Mouse (Mus musculus): ENCODE measurements around the gene Relb. TPM values are rescaled to one million over a fixed set of nuclear protein-coding genes. Genes with fewer than 3 reads are reported as not detected.
A peak's percentile ranks its signal among the peaks of the same experiment; 100 is the strongest.

Relb gene
- polyA plus RNA-seq, 1 experiment from 2014 or later = 7.3 TPM

DNA sequence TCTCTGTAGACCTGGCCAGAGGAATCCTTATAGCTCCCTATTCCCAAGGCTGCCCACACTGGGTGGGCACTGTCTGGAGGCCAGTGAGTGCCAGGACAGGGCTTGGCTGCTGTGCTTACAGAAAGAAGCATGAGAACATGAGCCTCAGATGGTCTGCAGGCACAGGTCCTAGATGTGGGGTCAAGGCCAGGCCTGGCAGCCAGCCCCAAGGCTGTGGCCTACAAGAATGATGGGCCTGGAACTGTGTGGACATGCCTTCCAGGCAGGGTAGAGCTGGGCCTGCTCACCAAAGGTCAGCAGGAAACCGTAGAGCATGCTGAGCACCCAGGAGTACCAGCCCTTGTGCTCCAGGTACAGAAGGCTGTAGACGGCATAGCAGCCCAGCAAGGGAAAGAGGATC, 5.4 kb upstream of the Relb start:
- Histone ChIP-seq H3K9me3 (ENCODE audit: control insufficient read depth, low read length) (no peaks in the 10 kb centered on the region), H3K27ac (ENCODE audit: low read depth, low read length) (no peak overlapping the region), H3K4me1 (ENCODE audit: control insufficient read depth, insufficient read depth, low read length) (0 out of 2 replicates have a peak, but pooled peaks cover 3% of the 10 kb centered on the region), H3K36me3 (ENCODE audit: control insufficient read depth, insufficient read depth, low read length) (peaks cover 54% of the 10 kb centered on the region), H3K4me3 (ENCODE audit: low read depth, low read length) (no peak overlapping the region), H3K9ac (replicated peaks; ENCODE audit: low read depth, low read length) (no peak overlapping the region), H3K4me2 (ENCODE audit: low read depth, low read length) (no peak overlapping the region), H3K27me3 (ENCODE audit: control insufficient read depth, insufficient read depth, low read length) (no peaks in the 10 kb centered on the region)
- 100% methylated on average over 2 of the region's 2 CpGs for WGBS
- no peak for ATAC-seq (ENCODE audit: low read depth)

DNA sequence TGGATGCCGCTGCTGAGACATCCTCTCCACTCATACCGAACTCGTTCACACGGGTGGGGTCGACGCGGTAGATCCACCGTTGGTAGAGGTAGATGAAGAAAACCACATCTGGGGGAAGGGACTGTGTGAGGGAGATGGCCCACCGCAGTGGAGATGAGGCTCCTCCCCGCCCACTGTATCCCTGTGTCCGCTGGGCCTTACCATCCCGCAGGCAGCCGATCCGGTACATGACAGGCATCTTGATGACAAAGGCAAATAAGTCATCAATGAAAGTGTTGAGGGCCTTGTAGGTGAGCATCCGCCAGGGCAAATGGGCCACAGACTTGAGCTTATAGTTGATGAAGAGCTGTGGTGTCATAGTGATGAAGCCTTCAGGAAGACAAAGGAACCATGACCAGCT, 4.6 kb upstream of the Relb start:
- no peaks in the 10 kb centered on the region for H3K27me3 ChIP-seq (ENCODE audit: control insufficient read depth, insufficient read depth, low read length)
- peaks cover 48% of the 10 kb centered on the region for H3K36me3 ChIP-seq (ENCODE audit: control insufficient read depth, insufficient read depth, low read length)
- H3K4me1 ChIP-seq (ENCODE audit: control insufficient read depth, insufficient read depth, low read length) = 0 out of 2 replicates have a peak, but pooled peaks cover 5% of the 10 kb centered on the region
- WGBS = 96% methylated on average over 15 of the region's 15 CpGs
- ATAC-seq (ENCODE audit: low read depth) = no peak
- H3K4me2 ChIP-seq (ENCODE audit: low read depth, low read length) = no peak overlapping the region
- H3K9ac ChIP-seq (replicated peaks; ENCODE audit: low read depth, low read length) = no peak overlapping the region
- no peaks in the 10 kb centered on the region for H3K9me3 ChIP-seq (ENCODE audit: control insufficient read depth, low read length)
- H3K27ac ChIP-seq (ENCODE audit: low read depth, low read length) = no peak overlapping the region
- no peak overlapping the region for H3K4me3 ChIP-seq (ENCODE audit: low read depth, low read length)

DNA sequence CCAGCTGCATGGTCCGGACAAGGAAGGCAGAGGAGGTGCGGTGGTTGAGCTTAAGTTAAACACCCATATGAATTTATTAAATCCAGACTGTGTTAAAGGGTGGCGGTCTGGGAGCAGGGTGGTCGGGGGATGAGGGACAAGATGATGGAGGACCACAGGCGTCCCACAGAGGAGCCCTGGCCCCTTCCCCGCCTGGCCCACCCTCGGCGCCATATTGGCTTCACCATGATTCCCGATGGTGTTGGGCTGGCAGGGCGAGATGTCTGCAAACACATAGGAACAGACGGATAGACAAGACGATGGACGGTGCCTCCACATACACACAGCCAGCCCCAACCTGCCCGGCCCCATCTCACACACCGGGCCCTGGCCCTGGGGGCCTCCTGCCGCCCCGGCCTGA, 4.0 kb upstream of the Relb start:
- Histone ChIP-seq H3K27ac (ENCODE audit: low read depth, low read length) (no peak overlapping the region), H3K4me2 (ENCODE audit: low read depth, low read length) (no peak overlapping the region), H3K36me3 (ENCODE audit: control insufficient read depth, insufficient read depth, low read length) (peaks cover 45% of the 10 kb centered on the region), H3K9me3 (ENCODE audit: control insufficient read depth, low read length) (no peaks in the 10 kb centered on the region), H3K9ac (replicated peaks; ENCODE audit: low read depth, low read length) (no peak overlapping the region), H3K27me3 (ENCODE audit: control insufficient read depth, insufficient read depth, low read length) (no peaks in the 10 kb centered on the region), H3K4me3 (ENCODE audit: low read depth, low read length) (no peak overlapping the region), H3K4me1 (ENCODE audit: control insufficient read depth, insufficient read depth, low read length) (0 out of 2 replicates have a peak, but pooled peaks cover 5% of the 10 kb centered on the region)
- ATAC-seq (ENCODE audit: low read depth) = no peak
- 97% methylated on average over 17 of the region's 17 CpGs for WGBS

DNA sequence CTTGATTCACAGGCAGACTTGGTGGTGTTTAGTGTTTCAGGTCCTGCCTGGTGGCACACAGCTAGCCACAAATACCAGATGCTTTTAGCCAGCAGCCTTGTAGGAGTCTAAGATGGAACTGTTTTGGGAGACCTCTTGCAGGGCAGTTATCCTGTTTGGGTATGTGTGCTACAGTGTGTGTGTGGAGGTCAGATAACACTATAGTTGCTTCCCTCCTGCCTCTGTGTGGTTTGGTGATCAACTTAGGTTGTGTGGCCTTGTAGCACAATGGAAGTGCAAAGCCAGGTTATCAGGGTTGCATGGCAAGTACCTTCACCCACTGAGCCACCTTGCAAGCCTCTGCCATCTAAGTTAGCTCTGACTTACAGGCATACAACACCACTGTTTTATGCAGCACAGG, 3.5 kb upstream of the Relb start:
- no peak overlapping the region for H3K4me3 ChIP-seq (ENCODE audit: low read depth, low read length)
- no peak for ATAC-seq (ENCODE audit: low read depth)
- no peaks in the 10 kb centered on the region for H3K27me3 ChIP-seq (ENCODE audit: control insufficient read depth, insufficient read depth, low read length)
- H3K9me3 ChIP-seq (ENCODE audit: control insufficient read depth, low read length) = no peaks in the 10 kb centered on the region
- H3K36me3 ChIP-seq (ENCODE audit: control insufficient read depth, insufficient read depth, low read length) = peaks cover 42% of the 10 kb centered on the region
- H3K9ac ChIP-seq (replicated peaks; ENCODE audit: low read depth, low read length) = no peak overlapping the region
- H3K4me1 ChIP-seq (ENCODE audit: control insufficient read depth, insufficient read depth, low read length) = 0 out of 2 replicates have a peak, but pooled peaks cover 5% of the 10 kb centered on the region
- no peak overlapping the region for H3K4me2 ChIP-seq (ENCODE audit: low read depth, low read length)
- no peak overlapping the region for H3K27ac ChIP-seq (ENCODE audit: low read depth, low read length)

DNA sequence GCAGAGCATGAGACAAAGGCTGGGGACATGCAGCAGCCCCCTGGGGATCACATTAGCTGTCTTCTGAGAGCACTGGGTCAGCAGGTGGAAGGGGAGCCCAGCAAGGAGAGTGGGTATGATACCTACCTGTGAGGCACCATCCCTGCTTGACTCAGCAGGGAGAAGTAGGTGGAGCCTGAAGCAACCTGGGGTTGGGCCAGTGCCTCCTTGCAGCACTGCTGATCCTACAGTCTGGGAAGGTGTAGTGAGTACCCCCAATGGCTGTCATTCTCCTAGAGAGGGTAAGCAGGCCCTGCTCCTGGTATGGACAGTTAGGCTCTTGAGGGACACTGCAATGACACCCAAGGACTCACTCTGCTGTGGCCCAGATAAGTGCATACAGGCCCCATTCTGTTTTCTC, 3.0 kb upstream of the Relb start:
- Histone ChIP-seq H3K27ac (ENCODE audit: low read depth, low read length) (no peak overlapping the region), H3K9ac (replicated peaks; ENCODE audit: low read depth, low read length) (no peak overlapping the region), H3K27me3 (ENCODE audit: control insufficient read depth, insufficient read depth, low read length) (no peaks in the 10 kb centered on the region), H3K36me3 (ENCODE audit: control insufficient read depth, insufficient read depth, low read length) (peaks cover 37% of the 10 kb centered on the region), H3K4me3 (ENCODE audit: low read depth, low read length) (no peak overlapping the region), H3K4me1 (ENCODE audit: control insufficient read depth, insufficient read depth, low read length) (0 out of 2 replicates have a peak, but pooled peaks cover 5% of the 10 kb centered on the region), H3K9me3 (ENCODE audit: control insufficient read depth, low read length) (no peaks in the 10 kb centered on the region), H3K4me2 (ENCODE audit: low read depth, low read length) (no peak overlapping the region)
- ATAC-seq (ENCODE audit: low read depth) = no peak

DNA sequence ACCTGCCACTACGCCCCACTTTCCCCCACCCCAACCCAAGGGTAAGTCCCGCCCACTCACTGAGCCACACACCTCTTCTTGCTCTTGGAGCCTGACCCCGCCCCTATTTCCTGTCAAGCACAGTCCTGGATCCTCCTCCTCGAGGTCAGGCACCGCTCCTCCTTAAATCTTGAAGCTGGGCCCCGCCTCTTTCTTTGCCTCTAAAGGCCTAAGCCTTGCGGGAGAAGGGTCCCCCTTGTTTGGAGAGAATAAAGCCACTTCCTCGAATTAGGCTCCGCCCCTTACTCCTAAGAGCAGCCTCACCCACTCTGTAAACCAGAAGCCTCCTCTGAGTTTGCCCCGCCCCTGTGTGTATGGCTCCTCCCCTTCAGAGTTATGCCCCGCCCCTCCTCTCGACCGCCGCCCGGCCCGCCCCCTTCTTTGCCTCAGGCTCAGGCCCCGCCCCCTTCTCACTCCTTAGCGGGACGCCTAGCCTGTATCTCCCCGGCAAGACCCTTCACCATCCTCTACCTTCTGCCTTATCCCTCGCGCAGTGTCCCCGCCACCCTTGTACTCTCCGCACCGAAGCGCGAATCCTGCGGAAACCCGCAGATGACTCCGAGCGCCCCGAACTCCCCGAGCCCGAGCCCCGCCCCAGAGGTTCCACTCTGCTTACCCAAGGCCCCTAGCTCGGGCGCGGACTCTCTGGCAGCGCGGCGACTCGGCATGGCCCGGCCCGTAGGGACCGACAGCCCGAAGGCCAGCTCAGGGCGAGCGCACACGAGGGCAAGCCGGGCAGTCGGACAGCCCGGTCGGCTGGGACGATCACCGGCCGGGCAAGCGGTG, 490 bp downstream of the Relb start:
- peak overlapping the region; percentile 52 for H3K9ac ChIP-seq (replicated peaks; ENCODE audit: low read depth, low read length)
- H3K4me3 ChIP-seq (ENCODE audit: low read depth, low read length) = peak overlapping the region; percentile 68
- peak overlapping the region; percentile 79 for H3K27ac ChIP-seq (ENCODE audit: low read depth, low read length)
- no peaks in the 10 kb centered on the region for H3K27me3 ChIP-seq (ENCODE audit: control insufficient read depth, insufficient read depth, low read length)
- H3K4me1 ChIP-seq (ENCODE audit: control insufficient read depth, insufficient read depth, low read length) = 0 out of 2 replicates have a peak, but pooled peaks cover 5% of the 10 kb centered on the region
- H3K9me3 ChIP-seq (ENCODE audit: control insufficient read depth, low read length) = no peaks in the 10 kb centered on the region
- ATAC-seq (ENCODE audit: low read depth) = peak; percentile 85
- H3K4me2 ChIP-seq (ENCODE audit: low read depth, low read length) = peak overlapping the region; percentile 85
- H3K36me3 ChIP-seq (ENCODE audit: control insufficient read depth, insufficient read depth, low read length) = peaks cover 11% of the 10 kb centered on the region
- 1% methylated on average over 57 of the region's 57 CpGs for WGBS

DNA sequence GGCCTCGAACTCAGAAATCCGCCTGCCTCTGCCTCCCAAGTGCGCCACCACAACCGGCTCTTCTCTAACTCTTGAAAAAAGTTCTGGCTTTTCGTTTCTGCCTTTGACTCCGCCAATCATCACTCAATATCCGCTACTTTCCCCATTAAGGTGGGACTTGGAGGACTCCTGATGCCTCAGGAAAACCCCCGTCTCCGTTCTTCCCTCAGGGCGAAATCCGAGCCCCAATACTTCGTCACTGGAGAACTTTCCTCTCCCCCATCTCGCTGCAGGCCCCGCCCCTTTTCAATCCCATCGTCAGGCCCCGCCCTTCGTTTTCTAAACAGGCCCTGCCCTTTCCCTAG, 1.1 kb downstream of the Relb start:
- Histone ChIP-seq H3K4me2 (ENCODE audit: low read depth, low read length) (peak overlapping the region; percentile 85), H3K4me1 (ENCODE audit: control insufficient read depth, insufficient read depth, low read length) (0 out of 2 replicates have a peak, but pooled peaks cover 5% of the 10 kb centered on the region), H3K4me3 (ENCODE audit: low read depth, low read length) (peak overlapping the region; percentile 68), H3K9ac (replicated peaks; ENCODE audit: low read depth, low read length) (no peak overlapping the region), H3K36me3 (ENCODE audit: control insufficient read depth, insufficient read depth, low read length) (peaks cover 5% of the 10 kb centered on the region), H3K27ac (ENCODE audit: low read depth, low read length) (no peak overlapping the region), H3K27me3 (ENCODE audit: control insufficient read depth, insufficient read depth, low read length) (no peaks in the 10 kb centered on the region), H3K9me3 (ENCODE audit: control insufficient read depth, low read length) (no peaks in the 10 kb centered on the region)
- no peak; the same call in 1 of the 2 replicates for ATAC-seq (ENCODE audit: low read depth)
- WGBS = 15% methylated on average over 17 of the region's 17 CpGs

DNA sequence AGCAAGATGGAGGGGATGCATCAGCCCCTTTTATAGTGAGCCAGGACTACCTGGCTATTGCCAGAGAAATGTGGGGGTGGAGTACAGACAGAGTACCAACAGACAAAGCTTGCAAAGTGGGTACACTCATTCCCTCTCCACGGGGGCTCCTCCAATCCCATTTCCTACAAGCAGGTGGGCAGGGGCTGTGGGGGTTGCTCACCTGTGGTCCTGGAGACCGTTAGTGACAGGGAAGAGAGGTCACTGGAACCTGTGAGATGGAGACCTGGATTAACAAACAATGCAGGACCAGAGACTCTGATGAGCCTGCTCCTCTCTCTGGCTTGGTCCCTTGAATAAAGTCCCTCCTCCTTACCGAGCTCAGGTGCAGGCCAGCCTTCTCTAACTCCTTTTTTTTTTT, 1.5 kb downstream of the Relb start:
- Histone ChIP-seq H3K27me3 (ENCODE audit: control insufficient read depth, insufficient read depth, low read length) (no peaks in the 10 kb centered on the region), H3K9ac (replicated peaks; ENCODE audit: low read depth, low read length) (no peak overlapping the region), H3K36me3 (ENCODE audit: control insufficient read depth, insufficient read depth, low read length) (peaks cover under 1% of the 10 kb centered on the region; the same call in 1 of the 2 replicates), H3K27ac (ENCODE audit: low read depth, low read length) (no peak overlapping the region), H3K4me1 (ENCODE audit: control insufficient read depth, insufficient read depth, low read length) (0 out of 2 replicates have a peak, but pooled peaks cover 5% of the 10 kb centered on the region), H3K4me2 (ENCODE audit: low read depth, low read length) (peak overlapping the region; percentile 85; the same call in 1 of the 2 replicates), H3K4me3 (ENCODE audit: low read depth, low read length) (peak overlapping the region; percentile 68; the same call in 1 of the 2 replicates), H3K9me3 (ENCODE audit: control insufficient read depth, low read length) (no peaks in the 10 kb centered on the region)
- WGBS = 47% methylated on average over 3 of the region's 3 CpGs
- no peak for ATAC-seq (ENCODE audit: low read depth)

DNA sequence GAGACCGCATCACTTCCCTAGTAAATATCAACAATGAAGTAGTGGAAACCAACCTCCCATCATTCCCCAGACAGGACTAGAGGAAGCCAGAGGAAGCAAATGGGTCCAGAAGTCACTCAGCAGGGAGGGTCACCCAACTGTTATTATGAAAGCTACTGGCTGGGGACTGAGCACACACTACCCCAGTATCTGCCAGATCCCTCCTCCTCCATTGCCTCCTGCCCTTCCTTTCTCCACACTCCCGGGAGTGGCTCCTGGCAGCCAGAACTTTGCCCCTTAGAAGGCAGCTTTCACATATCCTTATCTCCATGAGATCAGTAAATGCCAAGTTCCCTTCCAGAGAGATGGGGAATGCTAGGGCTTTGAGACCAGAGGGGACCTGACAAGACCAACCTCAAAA, 5.8 kb downstream of the Relb start:
- Histone ChIP-seq H3K4me2 (ENCODE audit: low read depth, low read length) (no peak overlapping the region), H3K4me1 (ENCODE audit: control insufficient read depth, insufficient read depth, low read length) (no peaks in the 10 kb centered on the region; the same call in 1 of the 2 replicates), H3K4me3 (ENCODE audit: low read depth, low read length) (no peak overlapping the region), H3K9ac (replicated peaks; ENCODE audit: low read depth, low read length) (no peak overlapping the region), H3K9me3 (ENCODE audit: control insufficient read depth, low read length) (no peaks in the 10 kb centered on the region), H3K36me3 (ENCODE audit: control insufficient read depth, insufficient read depth, low read length) (no peaks in the 10 kb centered on the region), H3K27ac (ENCODE audit: low read depth, low read length) (no peak overlapping the region), H3K27me3 (ENCODE audit: control insufficient read depth, insufficient read depth, low read length) (no peaks in the 10 kb centered on the region)
- 83% methylated on average over 2 of the region's 2 CpGs for WGBS
- no peak for ATAC-seq (ENCODE audit: low read depth)
